Comparison of ENCODE assay signal across 8 mouse cellular contexts in genomic region chr10:99107964-99108363, GRCm38 (mm10). TPM values are rescaled to one million over a fixed set of nuclear protein-coding genes. Genes with fewer than 3 reads are reported as not detected.
DNase-seq lines count a peak whose midpoint lies in the region; ATAC-seq and TF ChIP-seq lines count a peak whose summit lies in the region.

TSS of gene Galnt4 (plus strand) at chr10:99108159.

- no peaks in the 10 kb centered on the region for H3K27me3 ChIP-seq in Patski
- no peaks in the 10 kb centered on the region for H3K27me3 ChIP-seq in hindbrain, embryonic 12.5 days

- peaks cover 30% of the 10 kb centered on the region for H3K4me1 ChIP-seq in hindbrain, embryonic 12.5 days

- H3K36me3 ChIP-seq in hindbrain, embryonic 12.5 days = peaks cover 24% of the 10 kb centered on the region

- H3K9me3 ChIP-seq in hindbrain, embryonic 12.5 days (replicated peaks) = no peaks in the 10 kb centered on the region

- intact Hi-C loops in left cerebral cortex, postnatal 10 days (cut with DNase I) = loop anchor here (5.0 kb wide), 2 partner anchors 39 to 509 kb away; no protein-coding TSS in a partner anchor

- no peak for TF ChIP-seq CTCF in Patski (IDR thresholded peaks at IDR 0.05)

- WGBS in hindbrain, embryonic 12.5 days = 0% methylated on average over 22 of the region's 22 CpGs

- in situ Hi-C loops in Patski (cut with MboI; ENCODE audit: low pct_unique_long_range_greater_than_20kb) = no loop called here

- POLR2A ChIA-PET in Patski (lab: Charles Lee) = no interaction called here

- ATAC-seq in Patski = peak; percentile 94
- peak; percentile 53 for ATAC-seq in hindbrain, embryonic 12.5 days (ENCODE audit: low FRiP score)
- ATAC-seq in megakaryocyte progenitor cell, adult 5-6 weeks (replicated peaks; ENCODE audit: poor library complexity) = peak; percentile 83

- peak within 1 kb of the TSS; percentile 88 for H3K27ac ChIP-seq in hindbrain, embryonic 12.5 days

- CTCF ChIA-PET in Patski (lab: Charles Lee) = interaction anchor here (0.6 to 1.6 kb wide), 11 partner anchors 11 to 511 kb away, joined by 3 to 5 read pairs (median 3); no protein-coding TSS in a partner anchor

- H3K4me2 ChIP-seq in hindbrain, embryonic 12.5 days (replicated peaks) = peak within 1 kb of the TSS; percentile 84

- peak within 1 kb of the TSS; percentile 92 for H3K4me3 ChIP-seq in hindbrain, embryonic 12.5 days

- peak within 1 kb of the TSS; percentile 91 for H3K9ac ChIP-seq in hindbrain, embryonic 12.5 days

- no peak for DNase-seq in Patski (ENCODE audit: low read depth, low spot score)
- peak; percentile 40 for DNase-seq in cerebellum, adult 8-10 months
- DNase-seq in frontal cortex, adult 2 months (ENCODE audit: extremely low spot score in 1 of 2, low spot score in 1 of 2) = peak; percentile 47 to 63
- DNase-seq in left cerebral cortex, postnatal 10 days (ENCODE audit: extremely low spot score in 1 of 2, low spot score in 2 of 2) = peak; percentile 65 to 85
- peak; percentile 61 for DNase-seq in right cerebral cortex, postnatal 14 days
- DNase-seq in urinary bladder, postnatal 36 days (ENCODE audit: low spot score in 2 of 2) = peak; percentile 74 to 85

RNA-seq across cellular contexts. Expression of gene Galnt4, which starts in this region (rescaled TPM):
- polyA plus RNA-seq in Patski (2021) = 7.2 TPM
- 1.3 TPM in 2 replicates for polyA plus RNA-seq in frontal cortex, adult 2 months (2012; rRNA removed)
- 6.7 and 7.3 TPM in 2 replicates for polyA plus RNA-seq in hindbrain, embryonic 12.5 days (2016; fragmentation: Nextera tagmentation; extraction: Ambion mirVana)
- total RNA-seq in left cerebral cortex, postnatal 10 days (2021) = 1 to 10 TPM; 3.4 to 3.8 TPM
- 8.5 and 10.8 TPM in 2 replicates for total RNA-seq in megakaryocyte progenitor cell, adult 5-6 weeks (2015)
- 9.9 and 11.8 TPM in 2 replicates for total RNA-seq in megakaryocyte progenitor cell, adult 5-6 weeks (2017)
